Mouse (Mus musculus) CH12.LX (cell line): Measurements from ENCODE around the gene Myoc. TPM values are rescaled to one million over a fixed set of nuclear protein-coding genes. Genes with fewer than 3 reads are reported as not detected.

Source experiments
- polyA plus RNA-seq: library from polyadenylated mRNA; unstranded; fragments of >175 nt; gene quantifications from 2 replicates; pipeline ENCODE4 v1.2.1, GENCODE M21; 2012; ENCODE audit warnings: low read depth; ENCODE audit not compliant: insufficient read length
- total RNA-seq, 2 experiments: library from RNA; depleted of rRNA; stranded (reverse); fragments of 300-350 nt in 1 of 2; fragments of >200 nt in 1 of 2; gene quantifications; 2 replicates each; pipeline ENCODE4 v1.2.3; 2012 to 2014

Gene Myoc
- total and polyA plus RNA-seq, 3 experiments = not detected

Other genes with a start within 250 kb of the Myoc start
- gene Dnm3, start 161.1 kb upstream of the Myoc start, total RNA-seq (2012; rRNA removed) = 5.1 and 6.9 TPM in 2 replicates
- gene Dnm3, start 161.1 kb upstream of the Myoc start, total RNA-seq (2014; rRNA removed) = 3.6 and 4.0 TPM in 2 replicates
- gene Dnm3, start 161.1 kb upstream of the Myoc start, polyA plus RNA-seq = 9.5 and 10.3 TPM in 2 replicates
- 22.8 and 31.5 TPM in 2 replicates for gene Mettl13, start 90.6 kb upstream of the Myoc start, total RNA-seq (2012; rRNA removed)
- gene Mettl13, start 90.6 kb upstream of the Myoc start, total RNA-seq (2014; rRNA removed) = 23.8 and 26.8 TPM in 2 replicates
- gene Mettl13, start 90.6 kb upstream of the Myoc start, polyA plus RNA-seq = 54.5 and 58.5 TPM in 2 replicates
- 17.9 and 18.0 TPM in 2 replicates for gene Vamp4, start 68.6 kb upstream of the Myoc start, total RNA-seq (2012; rRNA removed)
- gene Vamp4, start 68.6 kb upstream of the Myoc start, total RNA-seq (2014; rRNA removed) = 38.5 and 46.0 TPM in 2 replicates
- 36.8 and 43.4 TPM in 2 replicates for gene Vamp4, start 68.6 kb upstream of the Myoc start, polyA plus RNA-seq
- not detected in 2 replicates for gene Myocos, start 19.1 kb downstream of the Myoc start, total RNA-seq (2012; rRNA removed)
- not detected in 2 replicates for gene Myocos, start 19.1 kb downstream of the Myoc start, total RNA-seq (2014; rRNA removed)
- gene Myocos, start 19.1 kb downstream of the Myoc start, polyA plus RNA-seq = not detected in 2 replicates
- gene Prrc2c, start 101.4 kb downstream of the Myoc start, total RNA-seq (2012; rRNA removed) = 59.8 and 63.4 TPM in 2 replicates
- gene Prrc2c, start 101.4 kb downstream of the Myoc start, total RNA-seq (2014; rRNA removed) = 26.4 and 30.9 TPM in 2 replicates
- gene Prrc2c, start 101.4 kb downstream of the Myoc start, polyA plus RNA-seq = 117 and 144 TPM in 2 replicates
- not detected in 2 replicates for gene Fmo4, start 174.8 kb downstream of the Myoc start, total RNA-seq (2012; rRNA removed)
- not detected in 2 replicates for gene Fmo4, start 174.8 kb downstream of the Myoc start, total RNA-seq (2014; rRNA removed)
- gene Fmo4, start 174.8 kb downstream of the Myoc start, polyA plus RNA-seq = not detected in 2 replicates
- gene Fmo1, start 227.5 kb downstream of the Myoc start, total RNA-seq (2012; rRNA removed) = not detected in 2 replicates
- gene Fmo1, start 227.5 kb downstream of the Myoc start, total RNA-seq (2014; rRNA removed) = not detected in 2 replicates
- not detected in 2 replicates for gene Fmo1, start 227.5 kb downstream of the Myoc start, polyA plus RNA-seq